Mouse (Mus musculus) C2C12 (cell line): Measurements from ENCODE around the gene Oxnad1.

Source experiments
- CEBPB ChIP-seq: IDR thresholded peaks from one replicate; pipeline ENCODE4 v1.6.1; 2011; ENCODE audit warnings: low read depth, mild to moderate bottlenecking, control low read depth, moderate library complexity
- CTCF ChIP-seq: IDR thresholded peaks from one replicate; pipeline ENCODE4 v1.5.1; 2011; ENCODE audit not compliant: control insufficient read depth, insufficient read depth, insufficient read length
- MAX ChIP-seq: IDR thresholded peaks from one replicate; pipeline ENCODE4 v1.6.1; 2011; ENCODE audit warnings: mild to moderate bottlenecking, control low read depth
- MYOD1 ChIP-seq: IDR thresholded peaks from one replicate; pipeline ENCODE4 v1.6.1; 2011; ENCODE audit warnings: low read depth; ENCODE audit not compliant: control insufficient read depth, insufficient read length
- USF1 ChIP-seq: IDR thresholded peaks from one replicate; pipeline ENCODE4 v1.6.1; 2011; ENCODE audit warnings: low read depth, mild to moderate bottlenecking, control low read depth, moderate library complexity

DNA sequence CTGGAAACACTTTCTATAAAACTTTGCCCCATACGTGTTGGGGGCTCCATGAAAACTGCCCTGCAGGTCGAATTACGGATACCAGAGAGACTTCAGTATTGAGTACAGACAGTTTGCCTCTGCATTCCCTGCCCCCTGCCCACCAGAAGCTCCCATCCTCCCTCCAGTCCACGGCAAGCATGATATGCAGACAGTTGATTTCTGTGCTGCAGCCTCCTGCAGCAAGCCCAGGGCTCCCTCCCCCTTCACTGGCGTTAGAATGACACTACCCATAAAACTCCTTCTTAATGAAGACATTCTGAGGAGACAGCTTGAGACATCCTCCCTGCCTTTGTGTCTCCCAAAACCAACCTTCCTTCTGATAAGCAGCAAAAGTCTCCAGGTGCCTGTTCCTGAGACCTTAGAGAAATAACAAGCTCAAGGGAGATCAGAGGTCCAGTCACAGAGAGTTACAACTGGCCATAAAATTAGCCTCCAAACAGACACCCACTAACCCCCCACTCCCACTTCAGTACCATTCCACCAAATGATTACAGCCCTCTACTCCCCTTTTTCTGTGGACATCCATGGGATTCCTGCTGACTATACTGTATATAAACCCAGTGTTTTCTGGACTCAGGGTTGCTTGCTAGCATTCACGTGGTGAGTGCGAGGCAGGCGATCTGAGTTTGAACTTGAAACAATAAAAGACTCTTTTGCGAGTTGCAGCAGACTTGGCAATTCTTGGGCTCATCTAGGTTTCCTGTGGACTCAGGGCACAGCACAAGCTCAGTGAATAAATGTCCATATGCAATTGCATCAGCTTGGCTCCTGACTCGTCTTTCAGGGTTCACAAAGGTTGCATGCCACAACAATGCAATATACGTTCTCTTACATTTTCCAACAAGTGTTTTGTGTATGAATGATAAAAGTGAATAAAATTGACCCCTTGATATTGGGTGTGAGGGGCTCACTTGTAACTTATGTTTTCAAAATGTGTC is 36.1 kb downstream of the Oxnad1 start:
- TF ChIP-seq CTCF = no peak
- TF ChIP-seq MYOD1 = no peak
- TF ChIP-seq USF1 = no peak
- TF ChIP-seq CEBPB = no peak
- TF ChIP-seq MAX = no peak
